Mouse (Mus musculus) heart, adult 2 months (tissue): ENCODE data around the gene Setd2.

Experiments used
- CTCF ChIP-seq: fragments of 200-600 bp; IDR thresholded peaks from 2 replicates; pipeline ENCODE4 v1.8.1; 2022; ENCODE audit warnings: antibody characterized with exemption, mild to moderate bottlenecking, moderate library complexity
- POLR2A ChIP-seq: fragments of 200-500 bp; IDR thresholded peaks from 2 replicates; pipeline ENCODE4 v1.6.1; 2011; ENCODE audit warnings: mild to moderate bottlenecking, low read depth, low read length, control low read depth; ENCODE audit not compliant: insufficient read depth

DNA sequence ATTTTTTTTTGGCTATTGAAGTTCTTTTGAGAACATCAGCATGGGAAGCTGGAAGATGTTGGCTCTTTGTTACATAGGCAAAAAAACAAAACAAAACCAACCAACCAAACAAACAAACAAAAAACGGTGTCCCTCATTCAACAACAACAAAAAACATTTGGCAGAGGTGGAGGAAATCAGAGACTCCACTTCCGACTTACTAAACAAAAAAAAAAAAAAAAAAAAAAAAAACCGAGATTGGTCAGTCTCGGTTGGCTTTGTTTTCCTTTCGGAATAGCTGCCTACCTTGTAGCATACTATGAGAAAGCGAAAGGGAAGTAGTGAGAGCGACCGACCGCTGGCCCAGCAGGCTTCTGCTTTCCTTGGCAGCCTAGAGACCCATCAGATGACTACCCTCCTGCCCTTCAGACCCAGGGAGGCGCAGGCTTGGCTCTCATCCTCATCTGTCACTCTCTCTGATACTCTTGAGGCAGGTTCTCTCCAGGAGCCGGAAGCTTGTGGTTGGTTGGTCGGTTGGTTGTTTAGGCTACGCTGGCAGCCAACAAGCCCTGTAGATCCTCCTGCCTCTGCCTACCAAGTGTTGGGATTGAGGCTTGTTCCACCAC lies 125.2 kb downstream of the Setd2 start:
- peak; percentile 81 for TF ChIP-seq POLR2A
- TF ChIP-seq CTCF: no peak
